Comparison of ENCODE assay signal across 9 mouse cellular contexts in the genomic region with DNA sequence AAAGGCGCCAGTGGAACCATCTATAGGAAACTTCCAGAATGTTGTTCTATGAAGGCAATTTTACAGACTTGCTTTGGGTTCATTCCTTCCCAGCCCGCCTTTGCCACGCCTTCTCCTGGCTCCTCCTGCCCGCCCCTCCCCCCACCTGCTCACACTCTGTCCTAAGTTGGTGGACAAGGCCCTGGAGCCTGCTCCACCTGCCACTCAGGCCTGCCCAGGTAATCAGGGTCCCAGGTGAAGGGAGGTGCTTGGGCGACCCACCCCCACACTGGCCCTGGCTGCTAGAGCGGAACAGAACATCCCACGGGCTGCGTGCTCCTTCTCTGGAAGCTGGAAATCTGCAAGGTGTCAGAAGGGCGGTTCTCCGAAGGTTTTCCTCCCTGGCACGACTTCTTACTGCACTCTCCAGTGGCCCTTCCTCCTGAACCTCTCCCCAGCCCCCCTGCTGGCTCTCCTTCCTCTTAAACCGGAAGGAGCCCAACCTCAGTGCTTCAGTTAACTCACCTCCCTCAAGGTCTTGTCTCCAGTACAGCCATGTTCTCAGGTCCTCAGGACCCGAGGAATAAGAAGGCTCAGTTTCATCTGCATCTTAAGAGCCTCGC. TPM values are rescaled to one million over a fixed set of nuclear protein-coding genes. Genes with fewer than 3 reads are reported as not detected.
DNase-seq lines count a peak whose midpoint lies in the region; ATAC-seq lines count a peak whose summit lies in the region.
"Had no signal": no experiment of that assay in that cellular context is flagged by ENCODE, and none has a peak within 500 bp of the region (broad histone marks: within the 10 kb centered on the region; RNA-seq: fewer than 3 reads in every experiment).

No protein-coding gene starts in this region.

- H3K9me3 ChIP-seq in heart, embryonic 15.5 days (replicated peaks), result no peaks in the 10 kb centered on the region
- H3K9me3 ChIP-seq in embryonic facial prominence, embryonic 13.5 days, result no peaks in the 10 kb centered on the region

- no peak for ATAC-seq in heart, embryonic 15.5 days (replicated peaks; ENCODE audit: insufficient number of reproducible peaks, insufficient read depth, low FRiP score, low read depth)
- ATAC-seq in embryonic facial prominence, embryonic 13.5 days (ENCODE audit: insufficient number of reproducible peaks, insufficient read depth, low FRiP score, low TSS enrichment, low read depth), result no peak
- ATAC-seq in monocyte, adult 5-6 weeks (replicated peaks; ENCODE audit: insufficient number of reproducible peaks, low FRiP score, low TSS enrichment, poor library complexity, severe bottlenecking), result 0 out of 2 replicates have a peak, but pooled peaks have one; percentile 19

- DNase-seq in heart, adult 11 months, result no peak
- DNase-seq in kidney, postnatal 4 days, result peak; percentile 61 to 75
- no peak for DNase-seq in frontal cortex, adult 2 months (ENCODE audit: extremely low spot score in 1 of 2, low spot score in 1 of 2)
- DNase-seq in adrenal gland, postnatal 14 days, result no peak
- no peak for DNase-seq in layer of hippocampus, adult 18-20 months (ENCODE audit: low spot score in 2 of 2)

- H3K27me3 ChIP-seq in heart, embryonic 15.5 days, result no peaks in the 10 kb centered on the region
- no peaks in the 10 kb centered on the region for H3K27me3 ChIP-seq in embryonic facial prominence, embryonic 13.5 days

- WGBS in heart, embryonic 15.5 days, result 30% methylated on average over 14 of the region's 14 CpGs
- WGBS in embryonic facial prominence, embryonic 13.5 days, result 32% methylated on average over 14 of the region's 14 CpGs

- H3K4me2 ChIP-seq in heart, embryonic 15.5 days, result no peak overlapping the region
- peak overlapping the region; percentile 22 for H3K4me2 ChIP-seq in embryonic facial prominence, embryonic 13.5 days

- no peaks in the 10 kb centered on the region for H3K36me3 ChIP-seq in heart, embryonic 15.5 days
- no peaks in the 10 kb centered on the region for H3K36me3 ChIP-seq in embryonic facial prominence, embryonic 13.5 days

- no peak overlapping the region for H3K9ac ChIP-seq in heart, embryonic 15.5 days
- H3K9ac ChIP-seq in embryonic facial prominence, embryonic 13.5 days, result no peak overlapping the region

- 0 out of 2 replicates have a peak overlapping the region, but pooled peaks have one; percentile 9 for H3K27ac ChIP-seq in heart, embryonic 15.5 days
- H3K27ac ChIP-seq in embryonic facial prominence, embryonic 13.5 days, result no peak overlapping the region
- H3K27ac ChIP-seq: left cerebral cortex, adult 2 months had no signal

- H3K4me1 ChIP-seq in heart, embryonic 15.5 days (replicated peaks), result peaks cover 8% of the 10 kb centered on the region
- peaks cover 3% of the 10 kb centered on the region; the same call in 1 of the 2 replicates for H3K4me1 ChIP-seq in embryonic facial prominence, embryonic 13.5 days

- H3K4me3 ChIP-seq in heart, embryonic 15.5 days, result no peak overlapping the region
- no peak overlapping the region for H3K4me3 ChIP-seq in embryonic facial prominence, embryonic 13.5 days
- H3K4me3 ChIP-seq: left cerebral cortex, adult 2 months had no signal

RNA-seq across cellular contexts. Expression of a gene that starts 18.7 kb away (rescaled TPM):
- polyA plus RNA-seq in heart, embryonic 15.5 days (2015; fragmentation: Nextera tagmentation; extraction: Ambion mirVana), result 3.3 and 5.3 TPM in 2 replicates
- polyA plus RNA-seq in embryonic facial prominence, embryonic 13.5 days (2015; fragmentation: Nextera tagmentation; extraction: Ambion mirVana), result 2.0 and 3.2 TPM in 2 replicates
- 62.3 to 109 TPM (median 79.3 TPM) in 3 replicates for total RNA-seq in monocyte, adult 5-6 weeks (2017)
- polyA plus RNA-seq in frontal cortex, adult 2 months (2012; rRNA removed), result 19.0 and 21.1 TPM in 2 replicates
- 10.0 and 11.2 TPM in 2 replicates for total RNA-seq in adrenal gland, postnatal 14 days (2021)
- 1 to 10 TPM; 8.3 to 8.5 TPM for total RNA-seq in layer of hippocampus, adult 18-20 months (2021)

RNA-seq across cellular contexts. Expression of a gene that starts 43.8 kb away (rescaled TPM):
- polyA plus RNA-seq in heart, embryonic 15.5 days (2015; fragmentation: Nextera tagmentation; extraction: Ambion mirVana), result 102 and 121 TPM in 2 replicates
- 8.1 and 8.7 TPM in 2 replicates for polyA plus RNA-seq in embryonic facial prominence, embryonic 13.5 days (2015; fragmentation: Nextera tagmentation; extraction: Ambion mirVana)
- 0.95 to 2.8 TPM (median 1.3 TPM) in 3 replicates for total RNA-seq in monocyte, adult 5-6 weeks (2017)
- 19.4 and 20.6 TPM in 2 replicates for polyA plus RNA-seq in frontal cortex, adult 2 months (2012; rRNA removed)
- total RNA-seq in adrenal gland, postnatal 14 days (2021), result 2.4 and 3.5 TPM in 2 replicates
- 10 to 100 TPM; 32.9 to 35.6 TPM for total RNA-seq in layer of hippocampus, adult 18-20 months (2021)

RNA-seq across cellular contexts. Expression of a gene that starts 53.1 kb away (rescaled TPM):
- polyA plus RNA-seq in heart, embryonic 15.5 days (2015; fragmentation: Nextera tagmentation; extraction: Ambion mirVana), result 278 and 328 TPM in 2 replicates
- 438 and 500 TPM in 2 replicates for polyA plus RNA-seq in embryonic facial prominence, embryonic 13.5 days (2015; fragmentation: Nextera tagmentation; extraction: Ambion mirVana)
- 117 to 137 TPM (median 124 TPM) in 3 replicates for total RNA-seq in monocyte, adult 5-6 weeks (2017)
- polyA plus RNA-seq in frontal cortex, adult 2 months (2012; rRNA removed), result 212 and 217 TPM in 2 replicates
- 161 and 178 TPM in 2 replicates for total RNA-seq in adrenal gland, postnatal 14 days (2021)
- total RNA-seq in layer of hippocampus, adult 18-20 months (2021), result 100 to 1,000 TPM; 144 to 149 TPM

Comparison
In these comparisons a context has a peak if more than half of its experiments do, and no peak if none do; other contexts are left out.
1. DNase-seq: peak in kidney, postnatal 4 days (2 of 2); none in heart, adult 11 months (single experiment), frontal cortex, adult 2 months (0 of 2), adrenal gland, postnatal 14 days (single experiment) and layer of hippocampus, adult 18-20 months (0 of 2).